Mouse (Mus musculus) heart, embryonic 11.5 days (tissue): Measurements from ENCODE around the gene Frmd6. TPM values are rescaled to one million over a fixed set of nuclear protein-coding genes. Genes with fewer than 3 reads are reported as not detected.

Experiments used
- ATAC-seq: fragments of 200-750 bp; cut with Nextera tagmentation; replicated peaks from 2 replicates; pipeline ENCODE4 v1.8.0; 2017; ENCODE audit warnings: moderate library complexity; ENCODE audit not compliant: insufficient number of reproducible peaks, low FRiP score, low TSS enrichment
- H3K27ac ChIP-seq: fragments of 300-500 bp; sonication (generic); 2 replicates; pipeline ENCODE4 v1.5.1; 2014; ENCODE audit warnings: mild to moderate bottlenecking, low read depth, low read length
- H3K27me3 ChIP-seq: fragments of 300-500 bp; sonication (generic); 2 replicates; pipeline ENCODE4 v1.6.1; 2014; ENCODE audit warnings: mild to moderate bottlenecking, low read length, mixed read lengths; ENCODE audit not compliant: control insufficient read depth, insufficient read depth
- H3K36me3 ChIP-seq: fragments of 300-500 bp; sonication (generic); 2 replicates; pipeline ENCODE4 v1.6.1; 2014; ENCODE audit warnings: mild to moderate bottlenecking, low read length, moderate library complexity, mixed read lengths; ENCODE audit not compliant: control insufficient read depth, insufficient read depth
- H3K4me1 ChIP-seq: fragments of 300-500 bp; sonication (generic); 2 replicates; pipeline ENCODE4 v1.6.1; 2014; ENCODE audit warnings: low read length; ENCODE audit not compliant: control insufficient read depth, insufficient read depth
- H3K4me2 ChIP-seq: fragments of 300-500 bp; sonication (generic); 2 replicates; pipeline ENCODE4 v1.6.1; 2014; ENCODE audit warnings: mild to moderate bottlenecking, moderate library complexity
- H3K4me3 ChIP-seq: fragments of 300-500 bp; sonication (generic); 2 replicates; pipeline ENCODE4 v1.5.1; 2014; ENCODE audit warnings: low read depth, low read length
- H3K9ac ChIP-seq: fragments of 300-500 bp; sonication (generic); 2 replicates; pipeline ENCODE4 v1.6.1; 2014; ENCODE audit warnings: mild to moderate bottlenecking, low read depth, low read length, moderate library complexity
- H3K9me3 ChIP-seq: fragments of 300-500 bp; sonication (generic); replicated peaks from 2 replicates; pipeline ENCODE4 v1.6.1; 2016; ENCODE audit warnings: low read length; ENCODE audit not compliant: control insufficient read depth
- WGBS: fragments of 180-500 bp; shearing (Covaris S2); extraction: QIAGEN DNeasy Blood & Tissue Kit; methylation state at CpG from one replicate; pipeline ENCODE4 v1.1.7; 2014; ENCODE audit not compliant: insufficient replicate concordance; 5-methylcytosine and 5-hydroxymethylcytosine counted together
- polyA plus RNA-seq: library from polyadenylated mRNA; unstranded; fragments of >200 nt; fragmentation: Nextera tagmentation; extraction: Ambion mirVana; gene quantifications from 2 replicates; pipeline ENCODE4 v1.2.1, GENCODE M21; 2014

Frmd6 gene
- polyA plus RNA-seq, 1 experiment from 2014 or later = 18.7 TPM

- peaks cover 38% of the 10 kb centered on the region for H3K4me1 ChIP-seq
- WGBS = 16% methylated on average over 4 of the region's 4 CpGs
- ATAC-seq = no peak
Observed at GRCm38 (mm10) chr12:70832216-70832998, 7.1 kb downstream of the Frmd6 start.

GRCm38 (mm10) chr12:70833050-70833449, 7.7 kb downstream of the Frmd6 start:
- Histone ChIP-seq H3K4me2 (no peak overlapping the region), H3K27me3 (no peaks in the 10 kb centered on the region), H3K27ac (no peak overlapping the region), H3K36me3 (no peaks in the 10 kb centered on the region), H3K4me1 (peaks cover 43% of the 10 kb centered on the region), H3K4me3 (no peak overlapping the region), H3K9me3 (no peaks in the 10 kb centered on the region), H3K9ac (no peak overlapping the region)
- ATAC-seq = no peak
- WGBS = 86% methylated on average over 3 of the region's 3 CpGs

More at GRCm38 (mm10) chr12:70832216-70832998, 7.1 kb downstream of the Frmd6 start:
- H3K27ac ChIP-seq = no peak overlapping the region
- no peak overlapping the region for H3K4me3 ChIP-seq
- H3K36me3 ChIP-seq = no peaks in the 10 kb centered on the region
- H3K4me2 ChIP-seq = no peak overlapping the region
- no peaks in the 10 kb centered on the region for H3K27me3 ChIP-seq
- H3K9me3 ChIP-seq = no peaks in the 10 kb centered on the region
- H3K9ac ChIP-seq = no peak overlapping the region

GRCm38 (mm10) chr12:70834043-70834442, 8.7 kb downstream of the Frmd6 start:
- no peaks in the 10 kb centered on the region for H3K36me3 ChIP-seq
- no peak overlapping the region for H3K4me2 ChIP-seq
- no peak overlapping the region for H3K27ac ChIP-seq
- H3K9ac ChIP-seq = no peak overlapping the region
- no peaks in the 10 kb centered on the region for H3K27me3 ChIP-seq
- H3K4me3 ChIP-seq = no peak overlapping the region
- ATAC-seq = no peak
- H3K4me1 ChIP-seq = peaks cover 44% of the 10 kb centered on the region
- no peaks in the 10 kb centered on the region for H3K9me3 ChIP-seq
- 78% methylated on average over 4 of the region's 4 CpGs for WGBS

- no peak for ATAC-seq
- Histone ChIP-seq H3K27me3 (no peaks in the 10 kb centered on the region), H3K4me3 (no peak overlapping the region), H3K9me3 (no peaks in the 10 kb centered on the region), H3K9ac (no peak overlapping the region), H3K36me3 (no peaks in the 10 kb centered on the region), H3K4me2 (no peak overlapping the region), H3K4me1 (peaks cover 39% of the 10 kb centered on the region), H3K27ac (no peak overlapping the region)
- 68% methylated on average over 5 of the region's 5 CpGs for whole genome bisulfite sequencing
Observed at GRCm38 (mm10) chr12:70835004-70835403, 9.7 kb downstream of the Frmd6 start.

- Histone ChIP-seq H3K27ac (no peak overlapping the region), H3K9ac (no peak overlapping the region), H3K4me1 (peaks cover 19% of the 10 kb centered on the region), H3K36me3 (no peaks in the 10 kb centered on the region), H3K4me2 (no peak overlapping the region), H3K4me3 (no peak overlapping the region), H3K9me3 (no peaks in the 10 kb centered on the region), H3K27me3 (no peaks in the 10 kb centered on the region)
- WGBS = 62% methylated on average over 12 of the region's 12 CpGs
- no peak for ATAC-seq
Observed at GRCm38 (mm10) chr12:70837792-70838321, 12.5 kb downstream of the Frmd6 start.

- WGBS = 77% methylated on average over 2 of the region's 2 CpGs
- ATAC-seq = no peak
Observed at GRCm38 (mm10) chr12:70845371-70845770, 20.1 kb downstream of the Frmd6 start.

GRCm38 (mm10) chr12:70849024-70849423, 23.7 kb downstream of the Frmd6 start:
- no peak overlapping the region for H3K27ac ChIP-seq

More at GRCm38 (mm10) chr12:70845371-70845770, 20.1 kb downstream of the Frmd6 start:
- Histone ChIP-seq H3K9me3 (no peaks in the 10 kb centered on the region), H3K27me3 (no peaks in the 10 kb centered on the region), H3K36me3 (no peaks in the 10 kb centered on the region), H3K27ac (no peak overlapping the region), H3K4me2 (no peak overlapping the region), H3K4me1 (peaks cover 9% of the 10 kb centered on the region; the same call in 1 of the 2 replicates), H3K4me3 (no peak overlapping the region), H3K9ac (no peak overlapping the region)

GRCm38 (mm10) chr12:70849517-70850291, 24.4 kb downstream of the Frmd6 start:
- no peaks in the 10 kb centered on the region for H3K36me3 ChIP-seq
- no peak overlapping the region for H3K4me3 ChIP-seq
- no peak overlapping the region for H3K27ac ChIP-seq
- no peaks in the 10 kb centered on the region for H3K9me3 ChIP-seq
- H3K4me2 ChIP-seq = no peak overlapping the region
- no peaks in the 10 kb centered on the region for H3K27me3 ChIP-seq
- WGBS = 77% methylated on average over 11 of the region's 11 CpGs
- peaks cover 24% of the 10 kb centered on the region for H3K4me1 ChIP-seq
- ATAC-seq = no peak
- no peak overlapping the region for H3K9ac ChIP-seq

More at GRCm38 (mm10) chr12:70849024-70849423, 23.7 kb downstream of the Frmd6 start:
- no peak for ATAC-seq
- H3K9me3 ChIP-seq = no peaks in the 10 kb centered on the region
- 82% methylated on average over 9 of the region's 9 CpGs for WGBS
- no peaks in the 10 kb centered on the region for H3K36me3 ChIP-seq
- H3K4me1 ChIP-seq = peaks cover 18% of the 10 kb centered on the region
- no peak overlapping the region for H3K9ac ChIP-seq
- no peaks in the 10 kb centered on the region for H3K27me3 ChIP-seq
- H3K4me3 ChIP-seq = no peak overlapping the region
- H3K4me2 ChIP-seq = no peak overlapping the region
